Mouse (Mus musculus) activated CD4-positive, CD25-positive, alpha-beta regulatory T cell, adult 4 months (primary cell): ENCODE measurements at regions not wholly inside any gene's neighbourhood (a gene's known extent, or its start where the extent isn't known, plus 50 kb on each side); places are given as distances from the start of the nearest gene placed in this dataset.

Experiments used
- ATAC-seq: one replicate; pipeline ENCODE4 v1.8.0; 2017

GRCm38 (mm10) chr2:50916323-50917221 is 232.3 kb downstream of the Rnd3 start:
- no peak for ATAC-seq

- no peak for ATAC-seq
Measured at GRCm38 (mm10) chr2:50915149-50915548, 233.8 kb downstream of the Rnd3 start.

DNA sequence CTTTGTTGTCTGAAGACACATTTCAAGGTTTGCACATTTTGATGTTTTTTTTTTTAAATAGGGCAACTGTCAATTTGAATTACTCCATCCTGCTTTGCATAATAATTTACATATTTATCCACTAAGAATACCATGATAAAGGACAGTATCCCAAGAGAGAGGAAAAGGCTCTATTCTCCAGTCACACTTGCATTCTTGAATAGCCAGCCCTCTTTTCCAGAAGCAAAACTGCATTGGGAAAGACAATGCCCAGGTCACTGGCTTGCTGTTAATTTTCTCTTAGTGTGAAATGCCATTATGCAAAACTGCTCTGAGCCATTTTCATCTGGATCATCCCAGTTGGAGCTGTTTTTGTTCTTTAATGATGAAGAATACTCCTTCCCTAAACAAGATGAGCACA is 234.7 kb downstream of the Rnd3 start:
- ATAC-seq: no peak

GRCm38 (mm10) chr2:50908762-50909161 is 240.1 kb downstream of the Rnd3 start:
- ATAC-seq: no peak

DNA sequence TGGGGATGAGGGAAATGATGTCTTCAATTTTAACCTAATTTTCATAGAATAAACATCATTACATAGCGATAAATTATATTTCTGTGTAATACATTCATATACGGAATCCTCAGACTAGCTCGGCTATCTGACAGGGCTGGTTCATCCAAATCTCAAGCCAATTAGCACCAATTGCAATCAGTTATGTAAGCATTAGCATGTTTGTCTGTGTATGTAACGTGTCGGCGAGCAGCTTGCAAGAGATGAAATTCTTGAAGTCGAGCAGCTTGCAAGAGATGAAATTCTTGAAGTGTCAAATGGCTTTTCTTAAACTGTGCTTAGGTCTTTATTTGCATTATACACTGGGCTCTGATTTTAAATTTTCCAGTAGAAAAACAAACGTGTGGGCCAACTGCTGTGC is 246.2 kb downstream of the Rnd3 start:
- no peak for ATAC-seq

DNA sequence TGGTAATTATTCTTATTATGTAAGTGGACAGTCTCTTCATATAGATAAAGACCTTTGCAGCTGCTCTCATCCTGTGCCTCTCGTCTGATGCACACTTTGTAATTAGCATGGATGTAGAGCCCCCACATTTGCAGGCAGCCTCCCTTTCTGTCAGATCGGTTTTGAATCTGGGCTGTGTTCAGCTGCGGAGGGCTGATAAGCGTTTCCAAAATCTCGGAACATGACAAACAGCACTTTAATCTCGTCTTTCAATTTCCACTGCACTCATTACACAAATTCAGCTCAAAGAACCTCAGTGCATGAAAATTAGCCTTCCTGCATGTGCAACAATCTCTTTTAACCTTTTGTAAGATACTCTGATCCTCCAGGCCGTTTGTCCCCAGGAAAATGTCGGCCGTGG is 246.7 kb downstream of the Rnd3 start:
- no peak for ATAC-seq

DNA sequence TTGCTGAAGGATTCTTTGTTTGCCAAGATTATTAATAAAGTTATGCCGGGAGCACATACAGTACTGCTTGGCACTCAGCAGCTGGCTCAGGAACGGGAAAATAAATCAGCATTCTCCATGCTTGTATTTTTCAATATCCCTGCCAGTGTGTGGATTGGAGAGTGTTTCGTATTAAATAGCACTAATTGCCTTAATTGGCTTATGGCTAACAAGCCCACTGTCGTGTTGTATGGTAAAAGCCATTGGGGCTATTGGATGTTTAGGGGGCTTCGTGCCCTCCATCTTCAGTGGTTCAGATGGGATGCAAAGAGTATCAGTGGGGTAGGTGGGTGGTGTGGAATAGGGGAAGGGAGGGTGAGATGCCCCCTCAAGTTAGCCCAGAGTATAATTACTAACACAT is 259.9 kb downstream of the Rnd3 start:
- ATAC-seq: no peak

DNA sequence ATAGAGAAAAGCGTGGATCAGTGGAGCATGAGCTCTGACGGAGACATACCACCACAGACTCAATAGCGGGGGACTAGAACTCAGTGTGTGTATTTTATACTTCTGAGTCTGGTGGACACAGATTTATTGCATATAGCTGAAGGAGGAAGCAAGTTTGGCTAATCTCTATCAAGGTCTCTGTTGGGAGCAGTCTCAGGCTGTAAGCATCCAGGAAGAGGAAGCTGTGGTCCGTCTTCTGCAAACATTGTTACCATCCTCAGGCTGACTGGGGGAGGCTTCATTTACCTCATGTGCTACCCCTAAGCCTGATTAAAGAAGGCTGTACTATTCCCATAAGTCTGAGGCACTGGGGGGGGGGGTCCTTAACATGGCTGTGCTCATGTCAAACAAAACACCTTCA is 261.0 kb downstream of the Rnd3 start:
- ATAC-seq: no peak

DNA sequence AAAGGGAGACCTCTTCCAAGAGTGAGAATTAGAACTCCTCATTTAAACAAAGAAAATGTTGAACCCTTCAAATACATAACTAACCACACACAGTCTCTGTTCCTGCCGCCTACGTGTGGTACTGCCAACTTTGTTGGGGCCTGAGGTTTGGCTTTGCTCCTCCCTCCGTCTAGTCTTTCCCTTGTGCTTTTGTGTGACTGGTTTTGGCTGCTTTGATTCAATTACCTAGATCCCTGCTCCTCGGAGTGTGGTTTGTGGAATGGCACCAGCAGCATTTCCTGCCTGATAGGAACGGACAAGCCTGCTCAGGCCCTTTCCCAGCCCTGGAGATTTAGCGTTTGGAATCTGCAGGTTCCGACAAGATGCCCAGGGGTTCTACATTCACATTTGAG is 263.0 kb downstream of the Rnd3 start:
- ATAC-seq: no peak

- no peak for ATAC-seq
Measured at GRCm38 (mm10) chr2:50885280-50885923, 263.5 kb downstream of the Rnd3 start.

GRCm38 (mm10) chr2:50881514-50882038 is 267.3 kb downstream of the Rnd3 start:
- ATAC-seq: no peak

DNA sequence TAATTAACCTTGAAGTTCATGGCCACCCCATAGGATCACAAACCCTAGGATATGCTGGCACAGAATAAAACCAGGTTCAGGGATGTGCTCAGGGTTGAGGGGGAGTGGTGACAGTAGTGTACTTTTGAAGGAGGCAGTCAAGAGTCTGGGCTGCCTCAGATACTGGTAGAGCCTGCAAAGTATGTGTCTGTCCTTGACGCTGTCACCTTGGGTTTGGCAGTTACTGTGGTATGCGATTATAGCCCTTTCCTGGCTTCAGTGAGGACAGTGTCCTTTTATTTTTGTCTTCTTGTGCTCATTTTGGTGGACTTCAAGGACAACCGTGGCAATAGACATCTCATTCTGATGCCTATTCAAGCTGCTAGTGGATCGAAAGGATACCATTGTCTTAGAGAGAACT is 268.1 kb downstream of the Rnd3 start:
- no peak for ATAC-seq

- ATAC-seq: no peak
Measured at GRCm38 (mm10) chr2:50877716-50878115, 271.2 kb downstream of the Rnd3 start.

DNA sequence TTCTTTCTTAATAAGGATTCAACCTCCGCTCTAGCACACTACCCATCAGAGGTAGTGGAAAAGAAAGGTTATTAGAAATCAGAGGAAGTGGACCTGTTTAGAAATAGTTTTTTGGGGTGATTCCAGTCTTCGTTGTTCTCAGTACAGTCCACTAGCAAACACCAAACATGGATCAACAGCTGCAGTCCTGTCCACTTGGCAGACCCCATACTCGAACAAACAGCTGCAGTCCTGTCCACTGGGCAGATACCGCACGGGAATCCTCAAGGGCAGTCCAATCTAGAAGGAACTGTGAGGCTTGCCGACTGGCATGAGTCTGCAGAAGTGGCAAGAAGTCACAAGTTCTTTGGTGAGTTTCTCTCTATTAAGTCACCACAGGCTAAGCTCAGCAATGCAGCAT is 273.8 kb downstream of the Rnd3 start:
- no peak for ATAC-seq

DNA sequence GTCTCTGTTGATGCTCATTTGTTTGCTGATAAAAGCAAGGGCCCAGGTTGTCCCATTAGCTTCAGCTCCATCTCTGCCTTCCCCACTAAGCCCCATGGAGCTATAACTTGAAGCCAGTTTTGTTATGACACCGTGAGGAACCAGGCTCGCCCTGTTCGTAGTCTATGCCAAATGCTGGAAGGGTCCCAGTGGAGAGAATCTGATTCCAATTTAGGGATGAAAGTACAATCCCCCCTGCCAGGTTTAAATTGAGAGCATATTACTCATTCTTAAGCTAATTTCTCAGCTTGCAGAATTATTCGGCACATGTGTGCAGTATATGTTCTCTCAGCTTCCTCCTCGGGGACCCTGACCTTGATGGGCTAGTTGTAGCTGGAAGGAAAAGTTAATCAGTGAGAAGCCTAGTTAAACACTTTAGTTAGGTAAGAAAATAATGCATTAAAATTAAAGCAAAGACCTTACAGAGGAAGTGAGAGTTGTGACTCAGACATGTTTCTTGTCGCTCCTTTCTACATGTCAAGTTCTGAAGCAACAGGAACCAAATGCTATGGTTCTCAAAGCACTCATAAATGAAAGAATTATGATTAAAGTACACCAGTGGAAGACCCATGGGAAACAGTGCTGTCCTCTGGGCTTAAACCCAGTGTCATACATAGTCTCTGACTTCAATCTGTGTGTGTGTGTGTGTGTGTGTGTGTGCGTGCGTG is 295.2 kb downstream of the Rnd3 start:
- no peak for ATAC-seq

- no peak for ATAC-seq
Measured at GRCm38 (mm10) chr2:50852413-50852919, 296.4 kb downstream of the Rnd3 start.

DNA sequence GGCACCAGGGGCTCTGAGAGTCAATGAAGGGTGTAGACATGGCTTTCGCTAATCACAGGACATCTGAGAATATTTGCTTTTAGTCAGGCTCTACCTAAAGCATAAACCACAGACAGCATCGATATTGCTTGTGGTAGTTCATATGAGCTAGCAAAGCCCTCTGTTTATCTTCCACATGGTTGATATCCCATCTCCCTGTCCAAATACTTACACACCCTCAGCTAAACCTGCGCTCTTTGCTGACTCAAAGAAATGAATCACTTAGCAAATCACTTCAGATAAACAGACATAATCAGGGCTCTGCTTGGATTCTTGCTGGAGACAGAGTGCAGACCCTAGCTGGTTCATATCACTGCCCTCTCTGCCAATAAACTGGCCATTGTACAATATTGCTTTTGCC is 298.8 kb downstream of the Rnd3 start:
- ATAC-seq: no peak

DNA sequence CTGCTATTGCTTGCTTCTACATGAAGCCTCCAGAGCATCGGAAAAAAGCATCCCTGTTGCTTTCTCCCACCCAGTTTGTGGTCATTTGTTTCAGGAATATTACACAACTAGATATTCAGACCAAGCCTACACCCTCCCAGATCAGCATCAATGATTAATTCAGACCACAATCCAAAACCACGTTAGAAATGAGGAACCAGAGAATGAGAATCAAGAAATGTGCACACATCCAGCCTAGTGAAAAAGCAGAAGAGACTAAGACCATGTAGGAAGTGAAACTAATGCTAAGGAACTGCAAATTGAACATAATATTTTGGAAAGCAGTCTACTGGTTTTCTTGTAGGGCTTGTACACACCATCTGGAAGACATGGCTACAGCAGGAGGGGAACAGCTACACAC is 307.0 kb downstream of the Rnd3 start:
- no peak for ATAC-seq

DNA sequence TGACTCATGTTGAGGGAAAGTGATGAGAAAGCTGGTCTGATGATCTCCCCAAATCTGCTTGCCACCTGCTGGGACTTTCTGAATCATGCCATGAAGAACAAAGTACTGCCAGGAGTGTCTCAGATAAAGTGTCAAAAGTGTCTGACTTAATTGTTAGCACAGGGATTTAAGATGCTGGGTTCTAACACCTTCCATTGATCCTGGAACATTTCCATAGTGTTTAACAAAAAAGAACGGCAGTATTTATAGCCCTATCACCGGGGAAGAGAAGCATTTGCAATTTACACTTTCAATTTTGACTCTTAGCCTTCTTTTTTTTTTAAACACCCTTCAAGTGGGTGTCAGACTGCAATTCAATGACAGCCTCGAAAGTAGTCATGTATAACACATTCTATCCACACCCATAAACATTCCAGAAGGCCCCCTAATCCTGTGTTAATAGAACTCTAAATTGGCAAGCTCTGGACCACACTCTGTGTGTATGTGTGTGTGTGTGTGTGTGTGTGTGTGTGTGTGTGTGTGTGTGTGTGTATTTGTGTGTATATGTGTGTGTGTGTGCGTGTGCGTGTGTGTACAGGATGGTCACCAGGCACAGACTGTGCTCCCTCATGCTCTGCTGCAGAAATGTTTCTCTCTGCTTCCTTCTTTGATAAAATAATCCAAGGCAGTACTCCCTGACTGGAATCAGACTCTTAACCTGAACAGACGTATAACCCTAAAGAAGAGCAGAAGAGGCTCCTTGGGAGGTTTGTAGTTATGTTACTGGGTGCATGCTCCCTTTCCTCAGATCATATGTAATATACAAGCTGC is 313.2 kb downstream of the Rnd3 start:
- ATAC-seq: no peak

- no peak for ATAC-seq
Measured at GRCm38 (mm10) chr2:50833791-50834190, 315.1 kb downstream of the Rnd3 start.

GRCm38 (mm10) chr2:50832471-50832870 is 316.4 kb downstream of the Rnd3 start:
- no peak for ATAC-seq

DNA sequence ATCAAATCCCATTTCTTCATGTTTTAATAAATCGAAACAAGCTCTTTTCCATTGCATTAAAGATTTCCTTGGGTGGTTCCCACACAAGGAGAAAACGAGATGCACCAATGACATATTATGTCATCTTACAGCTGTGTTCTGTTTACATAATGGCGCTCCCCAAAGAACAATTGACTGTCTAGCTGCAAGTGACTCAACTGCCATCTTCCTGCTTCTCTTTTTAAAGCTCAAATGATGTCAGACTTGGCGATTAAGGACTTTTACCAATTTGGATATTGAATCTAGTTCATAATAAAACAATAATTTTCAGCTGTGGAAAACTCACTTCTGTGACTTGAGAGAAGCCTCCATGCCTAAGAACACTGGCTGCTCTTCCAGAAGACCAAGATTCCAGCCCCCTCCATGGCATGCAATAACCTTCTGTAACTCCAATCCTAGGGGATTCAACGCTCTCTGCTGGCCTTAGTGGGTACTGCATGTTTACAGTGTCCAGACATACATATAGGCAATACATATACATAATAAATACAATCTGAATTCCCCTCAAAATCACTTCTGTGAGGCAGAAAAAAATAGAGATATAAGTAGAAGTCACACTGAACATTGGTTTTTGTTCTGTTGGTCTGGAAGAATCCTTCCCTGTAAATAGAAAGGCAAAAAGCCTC is 318.7 kb downstream of the Rnd3 start:
- no peak for ATAC-seq
